Mouse (Mus musculus) adrenal gland, adult 2 months (tissue): ENCODE results near the gene Vps41. TPM values are rescaled to one million over a fixed set of nuclear protein-coding genes. Genes with fewer than 3 reads are reported as not detected.

Experiments
- DNase-seq: peaks from one replicate; pipeline ENCODE4 v3.0.0; 2021
- long read RNA-seq: library from polyadenylated mRNA; stranded (forward); transcript quantifications from one replicate; pipeline ENCODE4 v2.0.0, GENCODE M21; 2021
- polyA plus RNA-seq: library from polyadenylated mRNA; depleted of rRNA; stranded (reverse); fragments of >200 nt; gene quantifications from 2 replicates; pipeline ENCODE4 v1.2.3, GENCODE M21; 2012; rRNA removed
- total RNA-seq, 2 experiments: library from RNA; stranded (reverse); gene quantifications; 2 replicates each; pipeline ENCODE4 v1.2.3; 2021

Vps41 gene
- 10 to 100 TPM; 73.9 to 76.0 TPM for total RNA-seq
- polyA plus RNA-seq = 8.5 and 8.8 TPM in 2 replicates
- long read RNA-seq, transcript Vps41-201 (29 exons, 3,199 nt) = major isoform, 74 of 89 reads
- long read RNA-seq, partial matches to known transcripts = 7 of 89 reads
- long read RNA-seq, other reads (novel, unspliced or antisense) = 8 of 89 reads

DNA sequence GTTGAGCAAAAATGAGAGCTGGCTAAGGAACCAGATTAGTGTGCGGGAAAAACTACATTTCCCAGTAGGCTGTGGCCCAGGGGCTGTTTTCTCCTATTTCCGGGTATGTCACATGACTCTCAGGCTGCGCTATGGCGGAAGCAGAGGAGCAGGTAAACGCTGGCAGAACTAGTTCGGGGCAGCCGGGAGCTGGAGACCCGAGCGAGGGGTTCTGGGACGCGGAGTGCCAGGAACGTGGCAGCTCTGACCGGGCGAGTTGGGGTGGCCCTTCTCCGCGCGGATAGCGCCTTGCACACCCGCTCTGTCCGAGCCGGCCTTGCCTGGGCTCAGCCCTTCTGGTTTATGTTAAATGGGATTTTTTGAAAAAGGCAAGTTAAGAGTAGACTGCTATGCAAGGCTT lies at the start of gene Vps41:
TSS of gene Vps41 (plus strand) at position 102 of the 400 bp plus-strand sequence.
- DNase-seq = peak; percentile 84

DNA sequence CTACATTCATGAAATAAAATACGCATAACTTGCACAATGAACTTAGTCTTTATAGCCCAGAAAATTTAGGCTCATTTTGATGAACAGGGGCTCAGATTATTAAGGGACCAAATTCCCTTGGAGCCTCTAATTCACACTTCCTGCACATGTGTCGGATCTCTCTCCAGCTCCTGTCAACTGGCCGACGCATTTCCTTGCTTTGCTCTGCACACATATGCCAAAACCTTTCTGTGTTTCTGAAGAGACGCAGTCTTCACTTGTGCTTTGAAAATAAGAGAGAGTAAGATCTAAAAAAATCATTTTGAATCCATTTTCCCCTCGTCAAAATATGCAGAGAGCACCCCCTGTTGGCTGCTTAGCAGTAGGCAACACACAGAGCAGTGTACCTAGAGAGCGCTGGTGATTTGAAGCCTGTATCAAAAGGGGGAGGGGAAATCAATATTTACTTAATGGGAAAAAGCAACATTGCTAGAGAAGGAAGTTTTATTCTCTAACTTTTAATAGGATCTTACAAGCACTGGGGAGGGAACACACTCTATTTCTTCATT lies 18.5 kb upstream of the Vps41 start:
- peak; percentile 4 for DNase-seq

DNA sequence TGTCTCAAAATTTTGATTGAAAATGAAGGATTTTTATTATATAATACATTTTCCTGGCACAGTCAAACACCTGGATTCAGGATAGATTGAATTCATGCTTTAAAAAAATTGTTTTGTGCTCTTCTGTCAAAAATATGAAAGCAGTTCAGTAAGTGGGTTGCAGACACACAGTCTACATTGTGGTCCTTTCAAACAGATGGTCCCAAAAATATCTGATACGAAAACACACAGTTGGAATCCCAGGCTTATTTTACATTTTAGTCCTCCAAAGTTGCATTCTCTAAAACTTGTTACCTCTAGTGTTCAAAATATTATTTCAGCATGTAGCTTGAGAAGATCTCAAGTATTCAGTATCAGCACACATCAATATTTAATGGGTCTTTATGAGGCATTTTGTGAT lies 5.4 kb upstream of the Vps41 start:
- DNase-seq = no peak

DNA sequence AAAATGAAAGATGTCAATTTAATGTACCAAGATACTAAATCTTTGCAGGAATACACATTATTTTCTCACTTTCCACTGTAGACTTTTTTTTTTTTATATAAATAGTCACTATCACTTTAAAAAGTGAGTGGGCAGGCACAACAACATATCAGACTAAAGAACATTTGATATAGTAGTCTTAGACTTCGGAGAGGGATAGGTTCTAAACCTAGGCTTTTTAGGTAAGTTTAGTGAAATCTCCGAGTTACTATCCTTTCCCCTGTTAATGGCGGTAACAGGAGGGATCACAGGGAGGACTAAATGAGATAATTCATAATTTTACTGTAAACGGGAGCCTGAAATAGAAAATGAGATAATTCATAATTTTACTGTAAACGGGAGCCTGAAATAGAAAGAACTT lies 379 bp upstream of the Vps41 start:
- DNase-seq = no peak

DNA sequence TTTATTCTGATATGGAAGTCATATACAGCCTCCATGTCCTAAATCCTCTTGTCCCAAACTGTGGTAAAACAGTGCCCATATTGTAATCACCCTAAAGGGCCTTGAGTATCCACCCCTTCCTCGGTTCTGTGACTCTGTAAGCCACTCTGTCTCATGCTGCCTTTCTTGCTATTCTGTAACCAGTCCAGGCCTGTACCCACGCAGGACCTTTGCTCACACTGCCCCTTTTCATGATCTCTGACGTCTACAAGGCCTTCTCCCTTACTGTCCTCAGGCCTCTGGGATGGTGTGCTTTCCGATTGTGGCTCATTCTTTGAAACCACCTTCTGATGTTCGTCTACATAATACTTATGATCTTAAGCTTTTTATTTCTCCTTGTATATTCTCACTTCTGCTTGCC lies 1.4 kb downstream of the Vps41 start:
- DNase-seq = no peak

DNA sequence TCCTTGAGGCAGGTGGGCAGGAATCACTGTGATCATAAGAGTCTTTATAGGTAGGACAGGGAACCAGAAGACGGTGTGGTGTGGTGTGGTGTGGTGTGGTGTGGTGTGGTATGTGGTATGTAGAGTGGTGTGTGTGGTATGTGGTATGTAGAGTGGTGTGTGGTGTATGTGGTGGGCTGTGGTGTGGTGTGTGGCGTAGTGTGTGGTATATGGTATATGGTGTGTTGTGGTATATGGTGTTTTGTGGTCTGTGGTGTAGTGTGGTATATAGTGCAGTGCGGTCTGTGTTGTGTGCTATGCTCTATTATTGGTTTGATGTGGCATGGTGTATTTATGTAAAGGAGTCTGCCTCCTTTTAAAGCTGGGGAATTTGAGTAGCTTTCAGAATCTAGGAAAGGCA lies 13.6 kb downstream of the Vps41 start:
- DNase-seq = no peak

DNA sequence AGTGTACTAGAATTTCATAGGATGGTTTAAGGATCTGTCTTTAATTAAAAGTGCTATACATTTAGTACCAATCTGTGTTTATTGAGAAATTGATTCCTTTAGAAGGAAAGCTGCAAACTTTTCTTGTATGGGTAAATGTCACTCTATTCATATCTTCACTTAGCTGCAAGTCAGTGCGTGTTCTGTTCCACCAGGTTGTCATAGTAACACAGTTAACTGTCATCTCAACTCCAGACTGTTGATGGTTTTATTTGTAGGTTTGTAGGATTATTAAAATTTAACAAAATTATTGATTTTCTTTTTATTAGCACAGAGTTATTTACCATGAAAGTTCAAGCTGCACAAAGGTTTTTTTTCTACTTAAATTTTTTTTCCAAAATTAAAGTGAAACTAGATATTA lies 19.5 kb downstream of the Vps41 start:
- DNase-seq = no peak

DNA sequence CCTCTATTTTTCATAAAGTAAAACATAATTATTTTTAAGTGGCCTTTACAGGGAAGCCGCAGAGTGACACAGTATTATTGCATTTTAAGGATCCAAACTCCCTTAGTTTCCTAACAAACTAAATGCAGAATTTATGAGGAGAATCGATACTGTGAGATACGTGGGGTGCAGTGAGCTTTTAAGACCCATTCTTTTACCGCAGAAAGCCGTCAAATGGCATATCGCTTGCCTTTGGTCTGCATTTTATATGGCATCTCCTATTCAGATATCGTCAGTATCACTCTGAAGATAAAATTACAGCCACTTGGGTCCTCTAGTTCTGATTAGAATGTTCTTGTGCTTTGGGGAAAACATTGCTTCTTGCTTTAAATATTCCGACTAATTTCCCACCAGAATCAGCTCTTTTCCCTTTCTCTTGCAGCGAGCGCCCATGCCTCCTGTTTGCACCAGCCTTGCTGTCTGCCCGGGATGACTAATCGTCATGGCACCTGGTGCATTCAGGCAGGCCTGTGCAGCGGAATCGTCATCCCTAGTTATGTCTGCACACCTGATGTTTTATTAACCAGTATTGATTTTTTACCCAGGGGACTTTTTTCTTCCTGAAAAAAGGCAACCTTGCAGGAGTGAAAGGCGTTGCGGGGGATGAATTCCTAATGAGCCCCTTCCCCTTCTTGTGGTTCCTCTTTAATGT lies 26.6 kb downstream of the Vps41 start:
- no peak for DNase-seq

DNA sequence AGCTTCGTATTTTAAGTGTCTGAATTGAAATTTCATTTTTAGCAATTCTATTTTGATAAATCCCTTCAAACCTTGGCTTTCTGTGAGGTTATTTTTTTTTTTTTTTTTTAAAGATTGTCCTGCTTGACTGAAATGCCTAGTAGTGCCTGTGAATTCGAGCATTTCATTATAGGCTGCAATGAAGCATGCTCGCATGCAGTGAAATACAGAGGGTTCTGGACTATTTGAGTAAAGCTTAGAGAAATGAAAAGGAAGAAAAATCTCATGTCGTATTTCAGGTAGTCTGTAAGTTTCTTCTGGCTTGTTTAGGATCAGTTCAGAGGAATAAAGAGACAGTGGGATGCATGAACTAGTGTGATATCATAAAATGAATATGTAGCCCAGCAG lies 27.2 kb downstream of the Vps41 start:
- no peak for DNase-seq

DNA sequence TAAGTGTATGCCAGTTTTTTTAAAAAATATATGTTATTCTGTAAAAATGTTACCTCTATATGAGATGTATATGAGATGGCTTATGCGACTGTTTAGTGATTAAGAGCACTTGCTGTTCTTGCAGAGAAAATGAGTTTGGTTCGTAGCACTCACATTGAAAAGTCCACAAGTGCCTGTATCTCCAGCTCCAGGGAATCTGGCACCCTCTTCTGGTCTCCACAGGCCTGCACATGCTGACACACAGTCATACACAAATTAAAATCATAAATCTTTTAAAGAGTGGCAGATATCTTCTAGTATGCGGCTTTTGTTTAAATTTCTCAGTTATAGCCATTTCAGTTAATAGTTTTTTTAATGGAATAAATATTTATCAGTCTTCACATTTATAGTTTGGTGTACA lies 40.9 kb downstream of the Vps41 start:
- DNase-seq = no peak

DNA sequence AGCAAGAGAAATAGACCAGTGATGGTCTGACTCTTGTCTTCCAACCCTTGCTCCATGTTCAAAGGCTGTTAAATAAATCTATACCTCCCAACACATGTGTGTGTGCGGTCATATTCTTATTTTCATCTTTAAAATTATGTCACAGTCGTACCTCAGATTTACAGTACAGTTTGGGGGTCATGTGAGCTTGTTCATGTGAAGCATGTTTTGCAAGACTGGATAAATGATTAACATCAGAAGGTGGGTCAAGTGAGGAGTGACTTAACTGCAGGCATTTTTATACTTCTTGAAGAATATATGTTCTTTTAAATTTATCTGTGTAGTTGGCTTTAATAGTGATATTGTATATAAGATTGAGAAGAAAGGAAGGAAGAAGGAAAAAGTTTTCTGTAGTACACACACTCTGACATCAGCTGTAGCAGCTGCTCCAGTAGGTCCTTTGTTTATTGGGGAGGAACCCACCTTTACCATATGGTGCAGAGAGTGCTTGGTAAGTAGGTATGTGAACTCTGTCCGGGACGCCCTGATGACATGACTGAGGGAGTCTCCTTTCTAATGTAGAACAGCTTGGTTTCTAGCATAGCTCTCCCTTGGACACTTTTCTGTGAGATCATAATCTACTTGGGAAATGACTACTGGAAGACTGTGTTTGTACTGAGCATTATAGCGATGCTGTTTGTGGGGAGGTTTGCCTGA lies 42.4 kb downstream of the Vps41 start:
- DNase-seq = no peak

DNA sequence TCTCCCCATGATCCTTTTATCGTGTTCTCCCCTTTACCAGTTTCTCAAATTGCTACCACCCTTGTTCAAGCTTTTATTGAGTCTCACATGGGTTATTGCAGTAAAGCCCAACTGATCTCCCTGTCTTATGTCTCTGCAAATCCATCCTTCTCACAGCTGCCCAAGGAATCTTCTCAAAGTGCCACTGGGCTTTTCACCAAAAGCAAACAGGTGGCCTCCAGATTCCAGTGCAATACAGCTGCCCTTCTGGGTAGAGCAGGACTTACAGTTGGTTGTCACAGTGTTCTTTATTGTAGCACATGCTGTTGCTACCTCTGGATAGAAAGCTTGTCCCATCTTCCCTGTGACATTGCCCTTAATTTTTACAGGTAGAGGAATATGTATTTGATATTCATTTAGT lies 44.4 kb downstream of the Vps41 start:
- DNase-seq = no peak

DNA sequence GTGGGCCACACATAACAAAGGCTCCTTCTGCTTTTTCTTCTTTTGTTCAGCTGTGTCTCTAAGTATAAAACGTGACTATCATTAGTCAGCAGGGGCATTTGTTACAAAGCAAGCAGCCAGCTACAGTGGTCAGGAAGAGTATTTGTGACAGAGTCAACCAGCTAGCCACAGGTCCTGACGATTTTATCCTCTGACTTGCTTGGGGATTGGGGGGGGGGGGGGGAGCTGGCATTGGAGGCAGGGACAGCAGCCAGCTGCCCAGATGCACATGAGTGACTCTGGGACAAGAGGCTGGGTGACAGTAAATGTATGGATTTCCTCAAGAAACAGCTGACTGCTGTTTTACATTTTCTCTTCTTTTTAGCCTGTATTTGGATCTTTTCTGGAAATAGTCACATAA lies 50.8 kb downstream of the Vps41 start:
- no peak for DNase-seq

DNA sequence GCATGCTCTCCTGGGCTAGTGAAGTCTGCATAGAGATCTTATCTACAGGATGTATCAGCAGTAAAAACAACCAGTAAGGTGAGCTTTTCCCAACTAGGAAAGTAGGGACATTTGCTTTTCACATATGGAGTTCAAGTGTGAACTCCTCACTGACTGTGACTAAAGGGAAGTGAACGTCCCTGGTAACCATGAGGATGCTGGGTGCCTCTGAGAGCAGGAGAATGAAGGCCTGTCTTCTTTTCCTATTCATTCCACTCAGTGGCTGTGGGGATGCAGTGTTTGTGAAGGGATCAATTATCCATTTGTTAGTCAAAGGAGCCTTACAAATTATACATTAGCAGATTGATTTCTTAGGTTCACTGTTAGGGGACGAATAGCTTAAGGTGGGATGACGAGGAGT lies 51.4 kb downstream of the Vps41 start:
- no peak for DNase-seq

DNA sequence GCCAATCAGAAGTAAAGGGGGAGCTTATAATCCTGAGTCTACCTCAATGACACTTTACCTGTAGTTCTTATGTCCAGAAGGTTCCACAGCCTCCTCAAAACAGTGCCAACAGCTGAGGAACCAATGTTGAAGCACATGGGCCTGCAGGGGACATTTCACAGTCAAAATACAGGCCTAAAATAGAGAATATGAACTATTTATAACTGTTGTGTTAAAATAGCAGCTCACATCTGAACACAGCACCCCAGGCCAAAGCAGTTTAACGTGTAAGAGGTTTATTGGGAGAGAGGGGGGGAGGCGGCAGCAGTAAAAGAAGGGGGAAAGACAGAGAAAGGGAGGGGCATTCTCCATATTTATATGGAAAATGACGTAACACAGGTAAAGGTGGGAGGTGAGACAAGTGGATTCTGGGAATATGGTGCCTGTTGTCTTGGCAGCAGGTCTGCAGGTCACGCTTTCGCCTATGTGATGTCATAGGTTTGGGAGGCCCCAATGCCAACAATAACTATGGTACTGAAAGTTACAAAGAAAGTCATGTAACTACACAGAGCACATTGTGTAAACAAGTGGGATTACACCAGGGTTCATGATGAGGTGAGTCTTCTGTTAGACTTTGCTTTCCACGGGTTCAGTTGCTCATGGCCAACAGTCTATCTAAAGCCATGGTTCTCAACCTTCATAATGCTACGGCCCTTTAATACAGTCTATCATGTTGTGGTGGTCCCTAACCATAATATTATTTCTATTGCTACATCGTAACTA lies 56.5 kb downstream of the Vps41 start:
- no peak for DNase-seq

DNA sequence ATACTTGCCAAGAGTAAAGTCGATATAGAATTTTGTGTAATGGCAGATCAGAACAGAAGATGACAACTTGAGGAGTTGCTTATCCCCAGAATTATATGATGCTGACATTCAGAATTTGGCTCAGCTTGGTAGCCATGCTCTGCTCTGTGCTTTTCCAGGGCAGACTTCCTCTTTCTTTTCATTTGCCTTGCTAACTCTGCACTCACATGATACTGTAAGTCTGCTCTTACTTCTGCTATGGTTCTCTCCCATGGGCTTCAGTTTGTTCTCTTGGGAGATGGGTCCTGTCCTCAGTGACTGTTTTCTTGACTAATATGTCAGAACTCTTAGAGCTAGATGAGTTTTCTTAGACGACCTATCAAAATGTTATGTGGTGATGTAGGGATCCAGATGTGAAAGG lies 64.2 kb downstream of the Vps41 start:
- DNase-seq = no peak

DNA sequence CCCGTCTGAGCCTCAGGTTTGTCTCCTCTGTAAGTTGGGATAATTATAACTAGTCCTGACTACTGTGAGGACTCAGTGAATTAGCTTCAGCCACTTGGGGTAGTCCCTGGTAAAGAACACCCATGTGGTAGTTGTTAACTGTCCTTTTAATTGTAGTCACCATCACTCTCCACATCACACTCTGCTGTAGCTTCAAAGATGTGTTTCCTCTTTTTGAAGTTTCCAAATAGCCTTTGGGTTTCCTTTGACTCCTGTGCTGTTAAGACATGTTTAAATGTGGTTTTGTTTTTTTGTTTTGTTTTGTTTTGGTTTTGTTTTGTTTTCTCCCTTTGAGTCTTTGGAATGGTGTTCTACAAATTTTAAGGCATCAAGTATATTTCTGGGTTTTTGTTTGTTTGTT lies 68.6 kb downstream of the Vps41 start:
- no peak for DNase-seq

DNA sequence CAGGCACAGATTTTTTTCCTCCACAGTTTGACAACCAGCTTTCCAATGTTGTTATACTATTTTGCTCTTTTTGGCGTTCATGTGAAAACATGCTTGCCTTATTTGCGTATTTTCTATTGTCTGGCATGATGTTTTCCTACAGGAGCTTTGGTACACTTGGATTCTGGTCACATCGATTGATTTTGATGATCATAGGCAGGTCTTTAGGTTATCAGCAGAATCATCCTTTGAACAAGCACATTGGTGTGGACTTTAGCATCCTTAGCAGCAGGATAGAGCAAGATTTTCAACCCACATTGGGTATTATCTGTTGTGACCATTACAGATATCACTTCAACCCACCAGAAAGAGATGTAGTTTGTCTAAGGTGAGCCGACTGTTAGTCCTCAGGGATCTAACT lies 71.0 kb downstream of the Vps41 start:
- DNase-seq = no peak

DNA sequence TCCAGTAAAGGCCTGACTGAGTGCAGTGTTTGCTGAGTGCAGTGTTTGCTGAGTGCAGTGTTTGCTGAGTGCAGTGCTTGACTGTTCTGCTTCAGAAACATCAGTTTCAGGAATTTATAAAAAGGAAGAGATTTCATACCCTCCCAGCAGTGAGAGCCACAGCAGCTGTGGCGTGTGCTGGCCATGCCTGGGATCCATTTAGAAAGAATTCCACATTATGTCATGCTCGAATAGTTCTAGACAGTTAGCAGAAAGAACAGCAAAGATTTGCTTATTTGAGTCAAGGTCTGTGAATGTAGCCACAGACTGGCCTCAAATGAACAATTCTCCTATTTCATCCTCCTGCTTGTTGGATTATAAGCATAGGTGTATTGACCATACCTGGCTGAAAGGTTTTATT lies 71.6 kb downstream of the Vps41 start:
- no peak for DNase-seq

DNA sequence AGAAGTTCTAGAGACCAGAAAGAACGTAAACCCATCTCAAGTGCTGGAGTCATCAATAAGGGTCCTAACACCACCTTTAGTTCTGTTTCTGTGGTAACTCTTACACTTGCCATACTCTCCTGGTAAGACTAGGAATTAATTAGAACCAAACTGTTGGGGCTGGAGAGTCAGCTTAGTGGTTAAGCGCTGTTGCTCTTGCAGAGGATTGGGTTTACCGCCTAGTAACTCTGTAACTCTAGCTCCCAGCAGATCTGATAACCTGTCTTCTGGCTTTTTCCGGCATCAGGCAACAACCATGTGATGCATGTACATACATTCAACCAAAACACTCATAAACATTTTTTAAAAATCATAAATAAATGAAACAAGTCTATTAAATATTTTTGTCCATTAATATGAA lies 72.6 kb downstream of the Vps41 start:
- DNase-seq = no peak

DNA sequence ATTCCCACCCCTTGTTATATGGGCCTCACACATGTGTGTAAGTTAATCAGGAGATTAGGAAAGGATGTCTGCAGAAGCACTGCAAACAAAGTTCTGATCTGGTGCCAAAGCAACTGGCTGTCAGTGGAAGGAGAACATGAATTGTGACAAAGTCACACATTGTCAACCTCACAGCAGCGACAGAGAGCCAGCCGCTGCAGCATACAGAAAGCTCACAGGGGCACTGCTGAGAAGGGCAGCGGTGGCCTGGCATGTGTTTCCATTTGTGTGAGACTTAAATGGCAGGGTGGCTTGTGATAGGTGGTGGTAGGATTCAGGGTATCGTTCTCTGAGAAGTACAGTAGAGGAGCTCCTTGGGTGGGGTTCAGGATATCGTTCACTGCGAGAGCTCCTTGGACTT lies 73.0 kb downstream of the Vps41 start:
- no peak for DNase-seq

DNA sequence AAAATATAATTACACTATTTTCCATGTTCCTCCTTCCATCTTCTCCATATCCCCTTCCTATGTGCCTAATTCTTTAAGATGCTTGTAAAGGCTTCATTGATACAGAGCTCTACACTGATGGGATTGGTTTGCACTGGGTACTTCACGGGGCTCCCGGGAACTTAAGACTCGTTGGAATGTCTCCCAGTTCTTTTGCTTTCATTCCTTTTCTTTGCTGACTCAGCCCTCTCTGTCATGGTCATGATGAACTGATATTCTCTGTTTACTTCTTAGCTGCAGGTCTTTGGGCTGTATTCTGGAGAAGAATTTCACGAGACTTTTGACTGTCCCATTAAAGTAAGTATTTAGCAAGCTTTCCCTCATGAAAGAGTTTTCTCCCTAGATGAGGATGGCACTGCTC lies 74.2 kb downstream of the Vps41 start:
- DNase-seq = peak; percentile 13

DNA sequence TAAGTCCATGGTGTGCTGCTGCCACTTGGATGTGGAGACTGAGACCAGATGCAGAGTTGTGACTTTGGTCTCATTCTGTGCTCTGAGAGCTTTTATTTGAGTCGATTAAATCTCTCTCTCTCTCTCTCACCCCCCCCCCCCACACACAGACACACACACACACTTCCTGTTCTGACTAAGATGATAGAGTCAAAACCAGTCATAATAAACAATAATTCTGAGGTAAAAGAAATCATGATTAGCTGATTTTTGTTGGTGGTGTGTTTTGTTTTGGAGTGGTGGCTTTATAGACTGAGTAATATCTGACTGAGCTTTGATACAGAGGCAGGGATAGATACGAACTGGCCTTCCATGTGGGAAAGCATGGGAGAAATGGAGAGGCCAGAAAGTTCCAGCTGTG lies 74.6 kb downstream of the Vps41 start:
- DNase-seq = no peak
